Mouse (Mus musculus) midbrain, embryonic 10.5 days (tissue): ENCODE measurements around the gene Dnajc13. TPM values are rescaled to one million over a fixed set of nuclear protein-coding genes. Genes with fewer than 3 reads are reported as not detected.

Experiments
- DNase-seq: peaks from one replicate; pipeline ENCODE4 v3.0.0-alpha.2; 2017; ENCODE audit warnings: low spot score
- H3K27ac ChIP-seq: fragments of 300-500 bp; sonication (generic); replicated peaks from 2 replicates; pipeline ENCODE4 v1.5.1; 2016; ENCODE audit warnings: mild to moderate bottlenecking
- H3K27me3 ChIP-seq: fragments of 300-500 bp; sonication (generic); 2 replicates; pipeline ENCODE4 v1.6.1; 2016; ENCODE audit warnings: low read depth, mild to moderate bottlenecking; ENCODE audit not compliant: poor library complexity, severe bottlenecking
- H3K36me3 ChIP-seq: fragments of 300-500 bp; sonication (generic); 2 replicates; pipeline ENCODE4 v1.6.1; 2016; ENCODE audit warnings: mild to moderate bottlenecking, moderate library complexity
- H3K4me1 ChIP-seq: fragments of 300-500 bp; sonication (generic); 2 replicates; pipeline ENCODE4 v1.6.1; 2016
- H3K4me3 ChIP-seq: fragments of 300-500 bp; sonication (generic); 2 replicates; pipeline ENCODE4 v1.5.1; 2016; ENCODE audit warnings: mild to moderate bottlenecking, moderate library complexity
- H3K9me3 ChIP-seq: fragments of 300-500 bp; sonication (generic); replicated peaks from 2 replicates; pipeline ENCODE4 v1.6.1; 2016; ENCODE audit warnings: mild to moderate bottlenecking
- WGBS: fragments of 180-500 bp; shearing (Covaris S2); methylation state at CpG from one replicate; pipeline ENCODE4 v1.1.7; 2016; 5-methylcytosine and 5-hydroxymethylcytosine counted together
- polyA plus RNA-seq: library from polyadenylated mRNA; unstranded; fragments of >200 nt; fragmentation: Nextera tagmentation; extraction: Ambion mirVana; gene quantifications from 2 replicates; pipeline ENCODE4 v1.2.1, GENCODE M21; 2016

Gene Dnajc13
- polyA plus RNA-seq, 1 experiment from 2014 or later, result 15.9 TPM

GRCm38 (mm10) chr9:104251111-104251510, 11.6 kb downstream of the Dnajc13 start:
- H3K36me3 ChIP-seq, result peaks cover 8% of the 10 kb centered on the region
- no peak overlapping the region for H3K4me3 ChIP-seq
- no peaks in the 10 kb centered on the region for H3K9me3 ChIP-seq
- 90% methylated on average over 8 of the region's 8 CpGs for WGBS
- H3K27me3 ChIP-seq, result no peaks in the 10 kb centered on the region
- 0 out of 2 replicates have a peak, but pooled peaks cover 3% of the 10 kb centered on the region for H3K4me1 ChIP-seq
- no peak for DNase-seq
- no peak overlapping the region for H3K27ac ChIP-seq

GRCm38 (mm10) chr9:104247307-104247987, 15.3 kb downstream of the Dnajc13 start:
- H3K9me3 ChIP-seq, result no peaks in the 10 kb centered on the region
- H3K4me3 ChIP-seq, result no peak overlapping the region
- H3K27me3 ChIP-seq, result no peaks in the 10 kb centered on the region
- peaks cover 25% of the 10 kb centered on the region for H3K36me3 ChIP-seq
- DNase-seq, result no peak
- WGBS, result 89% methylated on average over 6 of the region's 6 CpGs
- no peak overlapping the region for H3K27ac ChIP-seq
- no peaks in the 10 kb centered on the region for H3K4me1 ChIP-seq

GRCm38 (mm10) chr9:104243799-104244466, 18.8 kb downstream of the Dnajc13 start:
- Histone ChIP-seq H3K4me3 (no peak overlapping the region), H3K27me3 (no peaks in the 10 kb centered on the region), H3K36me3 (peaks cover 45% of the 10 kb centered on the region), H3K27ac (no peak overlapping the region), H3K9me3 (no peaks in the 10 kb centered on the region), H3K4me1 (no peaks in the 10 kb centered on the region)
- DNase-seq, result no peak
- 93% methylated on average over 9 of the region's 9 CpGs for WGBS

GRCm38 (mm10) chr9:104240146-104240545, 22.6 kb downstream of the Dnajc13 start:
- Histone ChIP-seq H3K9me3 (no peaks in the 10 kb centered on the region), H3K4me3 (no peak overlapping the region), H3K36me3 (peaks cover 57% of the 10 kb centered on the region), H3K27me3 (no peaks in the 10 kb centered on the region), H3K27ac (no peak overlapping the region), H3K4me1 (no peaks in the 10 kb centered on the region)
- WGBS, result 95% methylated on average over 7 of the region's 7 CpGs
- DNase-seq, result no peak

GRCm38 (mm10) chr9:104239076-104239475, 23.7 kb downstream of the Dnajc13 start:
- peaks cover 67% of the 10 kb centered on the region for H3K36me3 ChIP-seq
- H3K4me1 ChIP-seq, result no peaks in the 10 kb centered on the region
- DNase-seq, result no peak
- no peaks in the 10 kb centered on the region for H3K27me3 ChIP-seq
- no peak overlapping the region for H3K27ac ChIP-seq
- 94% methylated on average over 8 of the region's 8 CpGs for WGBS
- no peak overlapping the region for H3K4me3 ChIP-seq
- H3K9me3 ChIP-seq, result no peaks in the 10 kb centered on the region

GRCm38 (mm10) chr9:104236256-104236930, 26.3 kb downstream of the Dnajc13 start:
- peaks cover 79% of the 10 kb centered on the region for H3K36me3 ChIP-seq
- H3K4me3 ChIP-seq, result no peak overlapping the region
- DNase-seq, result no peak
- H3K4me1 ChIP-seq, result no peaks in the 10 kb centered on the region
- no peaks in the 10 kb centered on the region for H3K27me3 ChIP-seq
- no peak overlapping the region for H3K27ac ChIP-seq
- no peaks in the 10 kb centered on the region for H3K9me3 ChIP-seq
- WGBS, result 92% methylated on average over 11 of the region's 11 CpGs

GRCm38 (mm10) chr9:104235751-104236150, 27.0 kb downstream of the Dnajc13 start:
- Histone ChIP-seq H3K27ac (no peak overlapping the region), H3K36me3 (peaks cover 82% of the 10 kb centered on the region), H3K9me3 (no peaks in the 10 kb centered on the region), H3K4me3 (no peak overlapping the region), H3K27me3 (no peaks in the 10 kb centered on the region), H3K4me1 (no peaks in the 10 kb centered on the region)
- WGBS, result 93% methylated on average over 5 of the region's 5 CpGs
- DNase-seq, result no peak

- H3K9me3 ChIP-seq, result no peaks in the 10 kb centered on the region
- H3K4me3 ChIP-seq, result no peak overlapping the region
- whole genome bisulfite sequencing, result 88% methylated on average over 1 of the region's 1 CpGs
- H3K4me1 ChIP-seq, result no peaks in the 10 kb centered on the region
- no peaks in the 10 kb centered on the region for H3K27me3 ChIP-seq
- DNase-seq, result no peak
- peaks cover 90% of the 10 kb centered on the region for H3K36me3 ChIP-seq
- no peak overlapping the region for H3K27ac ChIP-seq
These were observed 28.9 kb downstream of the Dnajc13 start for GRCm38 (mm10) chr9:104233815-104234214.

GRCm38 (mm10) chr9:104233060-104233459, 29.7 kb downstream of the Dnajc13 start:
- H3K4me3 ChIP-seq, result no peak overlapping the region
- no peak for DNase-seq
- H3K27ac ChIP-seq, result no peak overlapping the region
- H3K27me3 ChIP-seq, result no peaks in the 10 kb centered on the region
- WGBS, result 93% methylated on average over 5 of the region's 5 CpGs
- H3K4me1 ChIP-seq, result no peaks in the 10 kb centered on the region
- no peaks in the 10 kb centered on the region for H3K9me3 ChIP-seq
- peaks cover 95% of the 10 kb centered on the region for H3K36me3 ChIP-seq

- no peak overlapping the region for H3K4me3 ChIP-seq
These were observed 30.7 kb downstream of the Dnajc13 start for GRCm38 (mm10) chr9:104232004-104232403.

GRCm38 (mm10) chr9:104211402-104211801, 51.3 kb downstream of the Dnajc13 start:
- no peak overlapping the region for H3K4me3 ChIP-seq
- no peak for DNase-seq
- H3K9me3 ChIP-seq, result no peaks in the 10 kb centered on the region
- no peaks in the 10 kb centered on the region for H3K27me3 ChIP-seq
- peaks cover 83% of the 10 kb centered on the region for H3K36me3 ChIP-seq
- no peak overlapping the region for H3K27ac ChIP-seq
- no peaks in the 10 kb centered on the region for H3K4me1 ChIP-seq
- WGBS, result 93% methylated on average over 3 of the region's 3 CpGs

More at GRCm38 (mm10) chr9:104232004-104232403, 30.7 kb downstream of the Dnajc13 start:
- Histone ChIP-seq H3K4me1 (no peaks in the 10 kb centered on the region), H3K27me3 (no peaks in the 10 kb centered on the region), H3K9me3 (no peaks in the 10 kb centered on the region), H3K27ac (no peak overlapping the region), H3K36me3 (peaks cover 88% of the 10 kb centered on the region)
- no peak for DNase-seq
- WGBS, result 95% methylated on average over 3 of the region's 3 CpGs

GRCm38 (mm10) chr9:104203851-104204250, 58.9 kb downstream of the Dnajc13 start:
- peak; percentile 37 for DNase-seq
- H3K27ac ChIP-seq, result no peak overlapping the region
- WGBS, result 72% methylated on average over 3 of the region's 3 CpGs
- no peaks in the 10 kb centered on the region for H3K27me3 ChIP-seq
- H3K4me1 ChIP-seq, result peaks cover 9% of the 10 kb centered on the region; the same call in 1 of the 2 replicates
- no peak overlapping the region for H3K4me3 ChIP-seq
- no peaks in the 10 kb centered on the region for H3K9me3 ChIP-seq
- peaks cover 94% of the 10 kb centered on the region for H3K36me3 ChIP-seq

GRCm38 (mm10) chr9:104194528-104194927, 68.2 kb downstream of the Dnajc13 start:
- DNase-seq, result no peak
- WGBS, result 49% methylated on average over 2 of the region's 2 CpGs
- peaks cover 5% of the 10 kb centered on the region; the same call in 1 of the 2 replicates for H3K4me1 ChIP-seq
- no peak overlapping the region for H3K4me3 ChIP-seq
- H3K27ac ChIP-seq, result no peak overlapping the region
- no peaks in the 10 kb centered on the region for H3K27me3 ChIP-seq
- H3K36me3 ChIP-seq, result peaks cover 88% of the 10 kb centered on the region
- H3K9me3 ChIP-seq, result no peaks in the 10 kb centered on the region
